Mouse (Mus musculus) liver, embryonic 11.5 days (tissue): ENCODE data around the gene Sgcg. TPM values are rescaled to one million over a fixed set of nuclear protein-coding genes. Genes with fewer than 3 reads are reported as not detected.

Experiments
- ATAC-seq: fragments of 200-750 bp; cut with Nextera tagmentation; replicated peaks from 2 replicates; pipeline ENCODE4 v1.8.0; 2017; ENCODE audit warnings: moderate number of reproducible peaks, mild to moderate bottlenecking, moderate TSS enrichment, moderate library complexity; ENCODE audit not compliant: low FRiP score
- DNase-seq: peaks from one replicate; pipeline ENCODE4 v3.0.0-alpha.2; 2017; ENCODE audit warnings: low spot score
- H3K27ac ChIP-seq: fragments of 300-500 bp; sonication (generic); 2 replicates; pipeline ENCODE4 v1.5.1; 2014; ENCODE audit warnings: mild to moderate bottlenecking, low read depth, low read length, control low read depth
- H3K27me3 ChIP-seq: fragments of 300-500 bp; sonication (generic); replicated peaks from 2 replicates; pipeline ENCODE4 v1.6.1; 2014; ENCODE audit warnings: low read length, mixed read lengths; ENCODE audit not compliant: control insufficient read depth, insufficient read depth
- H3K36me3 ChIP-seq: fragments of 300-500 bp; sonication (generic); 2 replicates; pipeline ENCODE4 v1.6.1; 2014; ENCODE audit warnings: mild to moderate bottlenecking, low read length, moderate library complexity, mixed read lengths; ENCODE audit not compliant: control insufficient read depth, insufficient read depth
- H3K4me1 ChIP-seq: fragments of 300-500 bp; sonication (generic); replicated peaks from 2 replicates; pipeline ENCODE4 v1.6.1; 2014; ENCODE audit warnings: low read length, mixed read lengths; ENCODE audit not compliant: control insufficient read depth, insufficient read depth
- H3K4me2 ChIP-seq: fragments of 300-500 bp; sonication (generic); 2 replicates; pipeline ENCODE4 v1.6.1; 2014; ENCODE audit warnings: mild to moderate bottlenecking, control low read depth, moderate library complexity
- H3K4me3 ChIP-seq: fragments of 300-500 bp; sonication (generic); 2 replicates; pipeline ENCODE4 v1.5.1; 2014; ENCODE audit warnings: low read depth, low read length, control low read depth
- H3K9ac ChIP-seq: fragments of 300-500 bp; sonication (generic); 2 replicates; pipeline ENCODE4 v1.6.1; 2014; ENCODE audit warnings: low read depth, low read length, control low read depth
- H3K9me3 ChIP-seq: fragments of 300-500 bp; sonication (generic); 2 replicates; pipeline ENCODE4 v1.6.1; 2016; ENCODE audit warnings: low read length, inconsistent platforms, mixed read lengths; ENCODE audit not compliant: control insufficient read depth
- WGBS: fragments of 180-500 bp; shearing (Covaris S2); extraction: QIAGEN DNeasy Blood & Tissue Kit; methylation state at CpG from one replicate; pipeline ENCODE4 v1.1.7; 2014; 5-methylcytosine and 5-hydroxymethylcytosine counted together
- polyA plus RNA-seq: library from polyadenylated mRNA; unstranded; fragments of >200 nt; fragmentation: Nextera tagmentation; extraction: Ambion mirVana; gene quantifications from 2 replicates; pipeline ENCODE4 v1.2.1, GENCODE M21; 2014

Gene Sgcg
- polyA plus RNA-seq, 1 experiment from 2014 or later: 0.16 TPM

DNA sequence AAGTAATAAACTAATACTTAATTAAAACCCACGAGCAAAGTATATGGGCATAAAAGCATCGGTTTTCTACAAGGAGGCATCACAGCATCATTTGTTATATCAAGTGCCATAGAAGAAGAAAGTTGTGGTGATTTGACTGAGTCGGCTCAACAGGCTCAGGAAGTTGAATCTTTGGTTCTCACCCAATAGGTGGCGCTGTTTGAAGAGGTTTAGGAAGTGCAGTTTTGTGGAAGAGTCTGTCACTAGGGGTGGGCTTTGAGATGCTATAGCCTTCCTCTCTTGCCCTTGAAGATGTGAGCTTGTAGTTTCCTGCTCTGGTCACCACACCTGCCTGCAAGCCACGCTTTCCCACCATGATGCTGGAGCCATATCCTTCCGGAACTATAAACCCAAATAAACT is 15.7 kb downstream of the Sgcg start:
- H3K4me3 ChIP-seq: no peak overlapping the region
- peaks cover 2% of the 10 kb centered on the region; the same call in 1 of the 2 replicates for H3K9me3 ChIP-seq
- ATAC-seq (no peak), DNase-seq (no peak)
- no peak overlapping the region for H3K9ac ChIP-seq
- no peaks in the 10 kb centered on the region for H3K4me1 ChIP-seq
- H3K27me3 ChIP-seq: no peaks in the 10 kb centered on the region
- WGBS: 33% methylated on average over 6 of the region's 6 CpGs
- H3K4me2 ChIP-seq: no peak overlapping the region
- H3K36me3 ChIP-seq: no peaks in the 10 kb centered on the region
- H3K27ac ChIP-seq: no peak overlapping the region

DNA sequence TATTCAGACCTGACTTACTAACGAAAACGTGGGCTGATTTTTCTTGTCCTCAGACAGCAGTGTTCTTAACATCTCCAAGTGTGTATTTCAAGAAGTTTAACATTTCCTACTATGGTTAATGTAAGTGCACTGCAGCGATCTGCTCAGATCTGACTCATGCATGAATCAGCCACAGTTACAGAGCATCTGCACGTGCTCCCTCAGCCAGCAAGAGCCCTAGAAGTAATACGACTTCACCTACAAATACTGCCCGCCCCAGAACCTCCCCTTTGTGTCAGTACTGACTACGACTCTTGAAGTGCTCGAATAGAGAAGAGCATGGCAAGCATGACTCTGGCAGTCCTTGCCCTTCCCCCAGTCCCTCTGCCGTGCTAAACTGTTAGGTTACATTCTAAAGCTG is 19.5 kb downstream of the Sgcg start:
- Histone ChIP-seq H3K4me2 (no peak overlapping the region), H3K36me3 (no peaks in the 10 kb centered on the region), H3K27me3 (no peaks in the 10 kb centered on the region), H3K9me3 (no peaks in the 10 kb centered on the region), H3K27ac (no peak overlapping the region), H3K9ac (no peak overlapping the region), H3K4me1 (no peaks in the 10 kb centered on the region; the same call in 1 of the 2 replicates), H3K4me3 (no peak overlapping the region)
- no peak for ATAC-seq
- DNase-seq: no peak
- 68% methylated on average over 9 of the region's 9 CpGs for WGBS

- no peak for ATAC-seq
- Histone ChIP-seq H3K9ac (no peak overlapping the region), H3K9me3 (no peaks in the 10 kb centered on the region; the same call in 1 of the 2 replicates), H3K4me2 (no peak overlapping the region), H3K36me3 (no peaks in the 10 kb centered on the region), H3K27me3 (no peaks in the 10 kb centered on the region), H3K4me1 (no peaks in the 10 kb centered on the region; the same call in 1 of the 2 replicates), H3K4me3 (no peak overlapping the region), H3K27ac (no peak overlapping the region)
- WGBS: 40% methylated on average over 4 of the region's 4 CpGs
- no peak for DNase-seq
Observed at GRCm38 (mm10) chr14:61237101-61237654, 21.1 kb downstream of the Sgcg start.

- WGBS: 65% methylated on average over 5 of the region's 5 CpGs
- no peaks in the 10 kb centered on the region; the same call in 1 of the 2 replicates for H3K4me1 ChIP-seq
- H3K9ac ChIP-seq: no peak overlapping the region
- H3K9me3 ChIP-seq: no peaks in the 10 kb centered on the region; the same call in 1 of the 2 replicates
- no peak for ATAC-seq
- H3K36me3 ChIP-seq: no peaks in the 10 kb centered on the region
- H3K27ac ChIP-seq: no peak overlapping the region
- no peaks in the 10 kb centered on the region for H3K27me3 ChIP-seq
- DNase-seq: no peak
- H3K4me3 ChIP-seq: no peak overlapping the region
- no peak overlapping the region for H3K4me2 ChIP-seq
Observed at GRCm38 (mm10) chr14:61235846-61236474, 22.3 kb downstream of the Sgcg start.

DNA sequence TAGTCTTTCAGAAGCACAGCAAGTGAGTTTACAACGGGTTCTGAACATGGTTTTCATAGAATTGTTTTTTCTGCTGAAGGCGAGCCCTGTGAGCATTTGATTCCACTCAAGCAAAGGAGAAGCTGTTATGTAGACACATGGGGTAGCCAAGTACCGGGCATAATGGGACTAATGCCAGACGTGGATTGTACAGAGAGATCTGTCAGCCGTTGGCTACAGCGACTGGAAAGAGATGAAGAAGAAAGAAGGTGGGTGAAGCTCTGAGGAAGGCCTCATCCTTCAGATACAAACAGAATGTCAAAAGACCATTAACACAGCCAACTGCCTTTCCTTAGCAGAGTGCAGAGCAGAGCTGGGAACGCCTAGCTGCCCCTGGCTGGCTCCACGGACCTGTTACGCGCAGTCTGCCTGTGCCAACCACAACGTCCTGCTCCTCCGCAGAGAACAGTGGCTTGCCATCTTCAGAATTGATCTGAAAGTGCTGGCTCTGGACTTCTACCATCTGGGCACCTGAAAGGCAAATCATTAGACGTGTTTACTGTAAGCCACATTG is 26.2 kb downstream of the Sgcg start:
- no peaks in the 10 kb centered on the region for H3K27me3 ChIP-seq
- 85% methylated on average over 13 of the region's 13 CpGs for WGBS
- H3K4me1 ChIP-seq: peaks cover 15% of the 10 kb centered on the region
- no peaks in the 10 kb centered on the region; the same call in 1 of the 2 replicates for H3K9me3 ChIP-seq
- H3K36me3 ChIP-seq: no peaks in the 10 kb centered on the region
- H3K4me3 ChIP-seq: no peak overlapping the region
- H3K27ac ChIP-seq: no peak overlapping the region
- DNase-seq (no peak), ATAC-seq (no peak)
- H3K9ac ChIP-seq: no peak overlapping the region
- H3K4me2 ChIP-seq: no peak overlapping the region

DNA sequence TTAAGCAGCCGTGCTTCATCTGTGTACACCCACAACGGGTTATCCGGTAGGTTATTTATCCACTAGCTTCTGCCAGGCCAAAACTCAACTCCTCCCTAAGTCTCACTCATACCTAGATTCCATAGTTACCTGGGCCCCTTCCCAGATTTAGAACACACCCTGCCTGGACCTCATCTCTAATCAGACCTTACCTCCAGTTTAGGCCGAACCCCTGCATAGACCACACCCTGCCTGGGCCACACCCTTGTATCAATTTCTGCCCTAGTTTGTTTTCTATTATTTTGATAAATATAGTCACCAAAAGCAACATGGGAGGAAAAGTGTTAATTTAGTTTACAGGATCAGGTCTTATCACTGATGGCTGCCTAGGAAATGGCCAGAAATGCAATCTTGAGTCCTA is 28.1 kb downstream of the Sgcg start:
- peak overlapping the region; percentile 0; the same call in 1 of the 2 replicates for H3K4me2 ChIP-seq
- no peak for DNase-seq
- no peaks in the 10 kb centered on the region for H3K36me3 ChIP-seq
- H3K27ac ChIP-seq: no peak overlapping the region
- no peaks in the 10 kb centered on the region; the same call in 1 of the 2 replicates for H3K9me3 ChIP-seq
- H3K9ac ChIP-seq: no peak overlapping the region
- WGBS: 65% methylated on average over 4 of the region's 4 CpGs
- peaks cover 15% of the 10 kb centered on the region for H3K4me1 ChIP-seq
- H3K4me3 ChIP-seq: no peak overlapping the region
- no peaks in the 10 kb centered on the region for H3K27me3 ChIP-seq
- ATAC-seq: peak; percentile 76

GRCm38 (mm10) chr14:61229763-61230162 is 28.5 kb downstream of the Sgcg start:
- Histone ChIP-seq H3K9me3 (no peaks in the 10 kb centered on the region; the same call in 1 of the 2 replicates), H3K4me1 (peaks cover 15% of the 10 kb centered on the region), H3K27ac (no peak overlapping the region; the same call in 1 of the 2 replicates), H3K36me3 (no peaks in the 10 kb centered on the region), H3K4me3 (no peak overlapping the region), H3K27me3 (no peaks in the 10 kb centered on the region), H3K4me2 (peak overlapping the region; percentile 0), H3K9ac (no peak overlapping the region)
- WGBS: 50% methylated on average over 5 of the region's 5 CpGs
- ATAC-seq (peak; percentile 99), DNase-seq (no peak)

DNA sequence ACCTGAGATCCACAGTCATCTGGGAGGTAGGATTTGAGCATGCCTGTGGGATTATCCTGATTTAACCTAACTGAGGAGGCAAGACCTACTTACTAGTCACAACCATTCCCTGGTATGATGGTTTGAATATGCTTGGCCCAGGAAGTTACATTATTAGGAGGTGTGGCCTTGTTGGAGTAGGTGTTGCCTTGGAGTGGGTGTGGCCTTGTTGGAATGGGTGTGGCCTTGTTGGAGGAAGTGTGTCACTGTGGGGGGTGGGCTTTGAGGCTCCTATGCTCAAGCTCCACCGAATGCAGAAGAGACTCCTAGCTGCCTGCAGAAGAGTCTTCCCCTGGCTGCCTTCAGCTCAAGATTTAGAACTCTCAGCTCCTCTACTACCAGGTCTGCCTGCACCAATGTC is 32.1 kb downstream of the Sgcg start:
- Histone ChIP-seq H3K4me1 (peaks cover 15% of the 10 kb centered on the region), H3K36me3 (no peaks in the 10 kb centered on the region), H3K9me3 (no peaks in the 10 kb centered on the region), H3K27ac (no peak overlapping the region), H3K27me3 (no peaks in the 10 kb centered on the region), H3K9ac (no peak overlapping the region), H3K4me2 (no peak overlapping the region), H3K4me3 (no peak overlapping the region)
- DNase-seq (no peak), ATAC-seq (no peak)
- 71% methylated on average over 1 of the region's 1 CpGs for WGBS
